Mouse (Mus musculus): ENCODE results near the gene Ttc25.

GRCm38 (mm10) chr11:100540966-100541365 lies 4.4 kb upstream of the Ttc25 start:
- TF ChIP-seq CTCF (IDR thresholded peaks at IDR 0.05; ENCODE audit: extremely low read depth, insufficient read depth, insufficient read length, insufficient replicate concordance) (no peak), POLR2A (IDR thresholded peaks at IDR 0.05; ENCODE audit: low read depth, low read length) (no peak)
